Mouse (Mus musculus) limb, embryonic 15.5 days (tissue): Measurements from ENCODE around the gene Galnt14. TPM values are rescaled to one million over a fixed set of nuclear protein-coding genes. Genes with fewer than 3 reads are reported as not detected.

Source experiments
- ATAC-seq: fragments of 200-750 bp; cut with Nextera tagmentation; 2 replicates; pipeline ENCODE4 v1.8.0; 2017; ENCODE audit warnings: low read depth, moderate TSS enrichment; ENCODE audit not compliant: insufficient number of reproducible peaks, low FRiP score, low TSS enrichment
- H3K27ac ChIP-seq: fragments of 300-500 bp; sonication (generic); 2 replicates; pipeline ENCODE4 v1.5.1; 2015; ENCODE audit warnings: moderate library complexity, mild to moderate bottlenecking, inconsistent platforms
- H3K27me3 ChIP-seq: fragments of 300-500 bp; sonication (generic); 2 replicates; pipeline ENCODE4 v1.6.1; 2015; ENCODE audit warnings: inconsistent platforms
- H3K36me3 ChIP-seq: fragments of 300-500 bp; sonication (generic); 2 replicates; pipeline ENCODE4 v1.6.1; 2015; ENCODE audit warnings: inconsistent platforms
- H3K4me1 ChIP-seq: fragments of 300-500 bp; sonication (generic); 2 replicates; pipeline ENCODE4 v1.6.1; 2015; ENCODE audit warnings: inconsistent platforms
- H3K4me2 ChIP-seq: fragments of 300-500 bp; sonication (generic); 2 replicates; pipeline ENCODE4 v1.6.1; 2015; ENCODE audit warnings: mild to moderate bottlenecking, inconsistent platforms
- H3K4me3 ChIP-seq: fragments of 300-500 bp; sonication (generic); 2 replicates; pipeline ENCODE4 v1.5.1; 2015; ENCODE audit warnings: mild to moderate bottlenecking, inconsistent platforms
- H3K9ac ChIP-seq: fragments of 300-500 bp; sonication (generic); 2 replicates; pipeline ENCODE4 v1.6.1; 2015; ENCODE audit warnings: inconsistent platforms
- H3K9me3 ChIP-seq: fragments of 300-500 bp; sonication (generic); 2 replicates; pipeline ENCODE4 v1.6.1; 2016; ENCODE audit warnings: inconsistent platforms
- WGBS: fragments of 180-500 bp; shearing (Covaris S2); methylation state at CpG from one replicate; pipeline ENCODE4 v1.1.7; 2015; 5-methylcytosine and 5-hydroxymethylcytosine counted together
- polyA plus RNA-seq: library from polyadenylated mRNA; unstranded; fragments of >200 nt; fragmentation: Nextera tagmentation; extraction: Ambion mirVana; gene quantifications from 2 replicates; pipeline ENCODE4 v1.2.1, GENCODE M21; 2015

Gene Galnt14
- polyA plus RNA-seq, 1 experiment from 2014 or later: 2.0 TPM

DNA sequence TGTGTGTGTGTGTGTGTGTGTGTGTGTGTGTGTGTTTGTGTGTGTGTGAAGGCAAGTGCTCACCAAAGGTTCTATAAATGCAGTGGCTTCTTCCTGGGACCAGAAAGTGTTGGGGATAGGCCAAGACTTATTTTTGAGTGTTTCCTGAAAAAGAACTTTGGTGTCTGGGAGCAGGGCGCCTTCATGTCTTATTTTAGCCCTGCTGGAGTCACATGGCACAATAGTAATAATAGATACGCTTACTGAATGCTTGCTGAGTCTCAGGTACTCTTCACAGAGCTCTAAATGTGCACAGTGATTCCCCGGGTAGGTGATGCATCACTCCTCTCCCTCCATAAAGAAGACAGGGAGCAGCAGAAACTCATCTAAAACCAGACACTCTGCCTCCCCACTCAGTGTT lies 153.2 kb downstream of the Galnt14 start:
- Histone ChIP-seq H3K27ac (no peak overlapping the region), H3K4me3 (no peak overlapping the region), H3K4me2 (no peak overlapping the region), H3K27me3 (no peaks in the 10 kb centered on the region), H3K4me1 (no peaks in the 10 kb centered on the region), H3K36me3 (no peaks in the 10 kb centered on the region), H3K9ac (no peak overlapping the region), H3K9me3 (no peaks in the 10 kb centered on the region)
- no peak for ATAC-seq
- 78% methylated on average over 3 of the region's 3 CpGs for WGBS

DNA sequence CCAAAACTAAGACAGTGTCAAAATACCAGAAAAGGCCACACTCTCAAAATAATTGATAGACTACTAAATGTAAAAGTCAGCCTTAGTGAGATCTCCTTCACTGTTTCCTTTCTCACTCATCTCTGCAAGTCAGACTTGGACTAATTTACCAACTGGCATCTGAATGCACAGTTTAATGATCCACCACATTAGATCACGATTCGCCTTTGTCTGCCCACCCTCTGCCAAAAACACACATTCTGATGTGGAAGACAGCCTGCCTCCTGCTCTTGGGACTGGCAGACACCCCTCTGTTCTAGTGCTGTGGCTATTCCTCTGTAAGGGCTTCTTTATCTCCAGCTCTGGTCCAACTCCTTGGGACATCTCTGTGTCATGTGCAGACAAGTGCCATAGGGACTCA lies 153.8 kb downstream of the Galnt14 start:
- no peak for ATAC-seq
- Histone ChIP-seq H3K27me3 (no peaks in the 10 kb centered on the region), H3K4me1 (no peaks in the 10 kb centered on the region), H3K9ac (no peak overlapping the region), H3K4me3 (no peak overlapping the region), H3K4me2 (no peak overlapping the region), H3K27ac (no peak overlapping the region), H3K9me3 (no peaks in the 10 kb centered on the region), H3K36me3 (no peaks in the 10 kb centered on the region)
- WGBS: 88% methylated on average over 2 of the region's 2 CpGs

DNA sequence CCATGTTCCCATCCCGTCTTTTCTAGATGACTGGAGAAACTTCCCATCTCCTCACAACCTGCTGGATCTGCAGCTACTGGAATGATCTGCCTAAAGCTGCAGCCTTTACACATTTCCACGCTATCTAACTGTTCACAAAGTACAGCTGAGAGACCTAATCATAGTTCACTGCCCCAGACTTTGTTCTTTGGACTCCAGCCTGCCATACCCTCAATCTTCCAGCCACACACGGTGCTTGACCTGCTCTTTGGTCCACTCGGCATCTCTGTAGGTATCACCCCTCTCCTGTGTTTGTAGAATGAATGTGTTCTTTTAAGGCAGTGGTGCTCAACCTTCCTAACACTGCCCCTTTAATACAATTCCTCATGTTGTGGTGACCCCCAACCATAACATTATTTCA lies 155.6 kb downstream of the Galnt14 start:
- H3K9me3 ChIP-seq: no peaks in the 10 kb centered on the region
- no peaks in the 10 kb centered on the region for H3K27me3 ChIP-seq
- H3K36me3 ChIP-seq: no peaks in the 10 kb centered on the region
- H3K4me3 ChIP-seq: no peak overlapping the region
- ATAC-seq: no peak
- no peak overlapping the region for H3K9ac ChIP-seq
- WGBS: 79% methylated on average over 4 of the region's 4 CpGs
- no peaks in the 10 kb centered on the region for H3K4me1 ChIP-seq
- H3K27ac ChIP-seq: no peak overlapping the region
- no peak overlapping the region for H3K4me2 ChIP-seq

DNA sequence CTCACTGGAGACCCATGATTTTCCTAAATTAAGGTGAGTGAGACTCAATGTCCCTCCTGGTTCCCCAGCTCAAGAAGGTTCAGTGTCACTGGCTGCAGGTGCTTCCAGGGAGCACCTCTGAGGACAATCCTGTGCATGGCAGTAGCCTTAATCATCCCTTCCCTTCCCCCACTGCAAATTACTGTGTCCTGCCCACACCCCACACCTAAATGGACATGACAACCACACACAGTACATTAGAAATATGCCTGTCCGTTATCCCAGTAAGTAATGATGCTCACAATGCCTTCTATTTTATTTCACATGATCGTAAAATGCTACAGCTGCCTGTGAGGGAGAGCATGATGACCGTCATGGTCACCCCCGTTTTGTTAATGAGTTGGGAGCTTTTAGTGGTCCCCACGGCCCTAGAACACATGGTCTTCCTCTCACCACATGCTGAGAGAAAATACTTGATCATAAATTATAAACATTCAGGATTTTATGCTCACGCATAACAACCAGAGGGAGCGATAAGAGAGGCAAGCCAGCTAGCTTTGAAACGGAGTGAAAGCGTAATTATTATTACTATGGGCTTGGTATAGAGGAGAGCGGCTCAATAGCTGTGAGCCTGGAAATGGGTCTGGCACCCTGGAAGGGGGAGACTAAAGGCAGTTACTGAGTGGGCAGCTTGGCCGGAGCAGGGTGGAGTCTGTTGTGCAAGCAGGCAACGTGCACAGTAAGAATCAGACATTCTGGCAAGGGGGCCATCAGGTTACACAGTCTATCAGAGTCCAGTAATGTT lies 161.3 kb downstream of the Galnt14 start:
- H3K9ac ChIP-seq: no peak overlapping the region
- no peak overlapping the region for H3K4me3 ChIP-seq
- H3K4me1 ChIP-seq: no peaks in the 10 kb centered on the region
- no peak overlapping the region for H3K4me2 ChIP-seq
- no peaks in the 10 kb centered on the region for H3K9me3 ChIP-seq
- H3K27me3 ChIP-seq: no peaks in the 10 kb centered on the region
- no peaks in the 10 kb centered on the region for H3K36me3 ChIP-seq
- WGBS: 35% methylated on average over 12 of the region's 12 CpGs
- ATAC-seq: no peak
- no peak overlapping the region for H3K27ac ChIP-seq

GRCm38 (mm10) chr17:73548119-73548518 lies 162.1 kb downstream of the Galnt14 start:
- H3K9ac ChIP-seq: no peak overlapping the region
- no peaks in the 10 kb centered on the region for H3K27me3 ChIP-seq
- H3K4me1 ChIP-seq: no peaks in the 10 kb centered on the region
- no peak overlapping the region for H3K4me2 ChIP-seq
- H3K4me3 ChIP-seq: no peak overlapping the region
- WGBS: 43% methylated on average over 7 of the region's 7 CpGs
- ATAC-seq: no peak
- H3K36me3 ChIP-seq: no peaks in the 10 kb centered on the region
- H3K27ac ChIP-seq: no peak overlapping the region
- no peaks in the 10 kb centered on the region for H3K9me3 ChIP-seq

GRCm38 (mm10) chr17:73547483-73547882 lies 162.8 kb downstream of the Galnt14 start:
- H3K27me3 ChIP-seq: no peaks in the 10 kb centered on the region
- no peak overlapping the region for H3K9ac ChIP-seq
- no peak overlapping the region for H3K27ac ChIP-seq
- no peaks in the 10 kb centered on the region for H3K9me3 ChIP-seq
- no peak overlapping the region for H3K4me2 ChIP-seq
- no peak for ATAC-seq
- no peaks in the 10 kb centered on the region for H3K4me1 ChIP-seq
- no peaks in the 10 kb centered on the region for H3K36me3 ChIP-seq
- no peak overlapping the region for H3K4me3 ChIP-seq
- WGBS: 62% methylated on average over 2 of the region's 2 CpGs

GRCm38 (mm10) chr17:73541911-73542310 lies 168.3 kb downstream of the Galnt14 start:
- H3K27ac ChIP-seq: no peak overlapping the region
- no peak overlapping the region for H3K4me3 ChIP-seq
- 78% methylated on average over 9 of the region's 9 CpGs for WGBS
- H3K36me3 ChIP-seq: no peaks in the 10 kb centered on the region
- no peak overlapping the region for H3K9ac ChIP-seq
- no peaks in the 10 kb centered on the region for H3K9me3 ChIP-seq
- no peaks in the 10 kb centered on the region for H3K4me1 ChIP-seq
- no peaks in the 10 kb centered on the region for H3K27me3 ChIP-seq
- no peak overlapping the region for H3K4me2 ChIP-seq
- no peak for ATAC-seq

GRCm38 (mm10) chr17:73541233-73541570 lies 169.1 kb downstream of the Galnt14 start:
- ATAC-seq: no peak
- Histone ChIP-seq H3K4me1 (no peaks in the 10 kb centered on the region), H3K4me3 (no peak overlapping the region), H3K27ac (no peak overlapping the region), H3K4me2 (no peak overlapping the region), H3K36me3 (no peaks in the 10 kb centered on the region), H3K27me3 (no peaks in the 10 kb centered on the region), H3K9ac (no peak overlapping the region), H3K9me3 (no peaks in the 10 kb centered on the region)
- 0% methylated on average over 1 of the region's 1 CpGs for WGBS

GRCm38 (mm10) chr17:73540409-73541232 lies 169.6 kb downstream of the Galnt14 start:
- no peaks in the 10 kb centered on the region for H3K4me1 ChIP-seq
- H3K36me3 ChIP-seq: no peaks in the 10 kb centered on the region
- no peaks in the 10 kb centered on the region for H3K9me3 ChIP-seq
- WGBS: 18% methylated on average over 14 of the region's 14 CpGs
- no peak overlapping the region for H3K4me2 ChIP-seq
- H3K9ac ChIP-seq: no peak overlapping the region
- no peak overlapping the region for H3K4me3 ChIP-seq
- H3K27ac ChIP-seq: no peak overlapping the region
- ATAC-seq: no peak
- H3K27me3 ChIP-seq: no peaks in the 10 kb centered on the region

DNA sequence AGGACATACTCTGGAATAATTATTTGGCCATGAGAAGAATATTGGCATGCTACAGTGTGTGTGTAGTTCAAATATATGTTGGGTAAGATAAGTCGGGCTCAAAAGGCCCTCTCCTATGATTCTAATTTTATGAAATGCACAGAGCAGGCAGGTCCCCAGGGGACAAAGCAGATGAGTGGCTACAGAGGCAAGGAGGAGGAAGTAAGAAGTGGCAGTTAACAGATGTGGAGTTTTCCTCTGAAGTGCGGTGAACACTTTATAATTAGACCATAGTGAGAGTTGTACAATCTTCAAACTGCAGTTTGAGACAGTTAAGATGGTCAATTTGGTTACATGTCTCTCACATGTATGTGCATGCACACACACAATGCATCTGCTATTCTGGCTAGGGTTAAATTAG lies 178.4 kb downstream of the Galnt14 start:
- H3K27me3 ChIP-seq: no peaks in the 10 kb centered on the region
- 67% methylated on average over 2 of the region's 2 CpGs for WGBS
- H3K4me1 ChIP-seq: no peaks in the 10 kb centered on the region
- H3K9me3 ChIP-seq: no peaks in the 10 kb centered on the region
- H3K4me3 ChIP-seq: no peak overlapping the region
- H3K9ac ChIP-seq: no peak overlapping the region
- H3K36me3 ChIP-seq: no peaks in the 10 kb centered on the region
- H3K4me2 ChIP-seq: no peak overlapping the region
- ATAC-seq: no peak
- H3K27ac ChIP-seq: no peak overlapping the region

- Histone ChIP-seq H3K9me3 (no peaks in the 10 kb centered on the region), H3K27ac (no peak overlapping the region), H3K4me2 (no peak overlapping the region), H3K27me3 (no peaks in the 10 kb centered on the region), H3K9ac (no peak overlapping the region), H3K4me3 (no peak overlapping the region), H3K4me1 (no peaks in the 10 kb centered on the region), H3K36me3 (no peaks in the 10 kb centered on the region)
- ATAC-seq: no peak
- WGBS: 78% methylated on average over 7 of the region's 7 CpGs
These were observed 188.1 kb downstream of the Galnt14 start for GRCm38 (mm10) chr17:73522169-73522568.

DNA sequence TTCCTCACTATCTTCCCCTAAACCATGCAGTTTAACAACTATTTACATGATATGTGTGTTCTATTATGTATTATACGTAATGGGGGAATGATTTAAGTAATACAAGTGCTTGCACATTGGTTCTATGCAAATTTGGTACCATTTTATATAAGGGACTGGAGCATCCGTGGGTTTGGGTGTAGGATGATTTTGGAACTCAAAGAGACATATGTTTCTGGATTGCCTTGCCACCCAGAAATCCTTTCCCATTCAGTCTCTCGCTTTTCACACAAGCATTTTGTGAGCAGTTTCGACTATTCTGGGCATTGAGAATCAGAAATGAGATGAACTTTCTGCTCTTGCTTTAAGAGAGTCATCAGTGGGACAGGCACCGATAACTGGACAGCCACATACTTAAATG lies 190.9 kb downstream of the Galnt14 start:
- Histone ChIP-seq H3K36me3 (no peaks in the 10 kb centered on the region), H3K9me3 (no peaks in the 10 kb centered on the region), H3K4me2 (no peak overlapping the region), H3K27ac (no peak overlapping the region), H3K4me1 (no peaks in the 10 kb centered on the region), H3K4me3 (no peak overlapping the region), H3K27me3 (no peaks in the 10 kb centered on the region), H3K9ac (no peak overlapping the region)
- ATAC-seq: no peak
- WGBS: 79% methylated on average over 5 of the region's 5 CpGs
